21 mouse cellular contexts compared by ENCODE assay signal in the genomic region with DNA sequence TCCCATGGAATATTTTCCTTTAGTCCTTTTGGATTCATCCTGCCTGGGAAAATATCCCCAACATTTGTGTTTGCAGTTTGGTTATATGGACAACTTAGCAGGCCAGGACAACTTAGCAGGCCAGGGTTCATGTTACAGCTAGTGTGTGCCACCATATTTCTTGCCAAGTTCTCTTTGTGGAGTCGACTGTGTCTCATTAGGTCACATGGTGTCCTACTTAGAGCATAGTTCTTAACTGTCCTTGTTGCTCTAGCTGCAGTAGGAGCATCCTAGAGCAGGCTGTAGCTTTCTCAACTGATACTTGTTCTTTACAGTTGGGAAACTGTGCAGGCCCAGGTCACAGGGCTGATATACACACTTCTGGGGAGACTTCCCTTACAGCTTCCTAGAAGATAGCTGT.
A peak's percentile ranks its signal among the peaks of the same experiment; 100 is the strongest.
DNase-seq lines count a peak whose midpoint lies in the region.
"Had no signal": no experiment of that assay in that cellular context is flagged by ENCODE, and none has a peak within 500 bp of the region (broad histone marks: within the 10 kb centered on the region; RNA-seq: fewer than 3 reads in every experiment).

No protein-coding gene starts in this region.

- H3K4me3 ChIP-seq in limb, embryonic 10.5 days: no peak overlapping the region
- H3K4me3 ChIP-seq: embryonic facial prominence, embryonic 12.5 days; forebrain, embryonic 13.5 days; forebrain, embryonic 15.5 days had no signal

- H3K9me3 ChIP-seq in limb, embryonic 10.5 days (replicated peaks): no peaks in the 10 kb centered on the region
- H3K9me3 ChIP-seq: embryonic facial prominence, embryonic 12.5 days; forebrain, embryonic 13.5 days; forebrain, embryonic 15.5 days had no signal

- H3K36me3 ChIP-seq in limb, embryonic 10.5 days: no peaks in the 10 kb centered on the region
- H3K36me3 ChIP-seq: embryonic facial prominence, embryonic 12.5 days; forebrain, embryonic 15.5 days; G1E had no signal

- DNase-seq in 3T3-L1 (ENCODE audit: low read depth, low spot score) (peak; percentile 42), adipocyte (ENCODE audit: low spot score) (peak; percentile 66)
- DNase-seq in limb, embryonic 10.5 days (ENCODE audit: low spot score): no peak
- peak; percentile 4 for DNase-seq in skeletal muscle tissue, adult 2 months (ENCODE audit: low read depth, low spot score)
- DNase-seq in adrenal gland, postnatal 25 days: no peak
- no peak for DNase-seq in kidney, adult 11 months
- DNase-seq in adrenal gland, postnatal 14 days: no peak
- DNase-seq: cerebellum, adult 11 months; cerebellum, adult 18-20 months; cerebellum, adult 8-10 months; cerebellum, adult 9-11 months; cerebellum, postnatal 14 days; cerebellum, postnatal 36 days; embryo, embryonic 11 days; forebrain, postnatal 0 days had no signal

- H3K27ac ChIP-seq in limb, embryonic 10.5 days: peak overlapping the region; percentile 81
- H3K27ac ChIP-seq: embryonic facial prominence, embryonic 12.5 days; forebrain, embryonic 13.5 days; forebrain, embryonic 15.5 days had no signal

- peaks cover 79% of the 10 kb centered on the region for H3K4me1 ChIP-seq in limb, embryonic 10.5 days

- no peaks in the 10 kb centered on the region for H3K27me3 ChIP-seq in limb, embryonic 10.5 days (ENCODE audit: low read depth, poor library complexity, severe bottlenecking)
- H3K27me3 ChIP-seq: CH12.LX; embryonic facial prominence, embryonic 12.5 days; forebrain, embryonic 13.5 days; forebrain, embryonic 15.5 days; Patski had no signal

- WGBS in limb, embryonic 10.5 days: 66% methylated on average over 1 of the region's 1 CpGs

Comparison
In these comparisons a context has a peak if more than half of its experiments do, and no peak if none do; other contexts are left out.
1. DNase-seq: peak in 3T3-L1 (single experiment), adipocyte (single experiment) and skeletal muscle tissue, adult 2 months (single experiment); none in limb, embryonic 10.5 days (single experiment), adrenal gland, postnatal 25 days (single experiment), kidney, adult 11 months (single experiment) and adrenal gland, postnatal 14 days (single experiment).